Mouse (Mus musculus) brain, adult 2 months (tissue): ENCODE measurements at regions not wholly inside any gene's neighbourhood (a gene's known extent, or its start where the extent isn't known, plus 50 kb on each side); places are given as distances from the start of the nearest gene placed in this dataset.

ENCODE experiments used
- DNase-seq: peaks from one replicate; pipeline ENCODE4 v3.0.0; 2011; ENCODE audit warnings: low read depth, low spot score

DNA sequence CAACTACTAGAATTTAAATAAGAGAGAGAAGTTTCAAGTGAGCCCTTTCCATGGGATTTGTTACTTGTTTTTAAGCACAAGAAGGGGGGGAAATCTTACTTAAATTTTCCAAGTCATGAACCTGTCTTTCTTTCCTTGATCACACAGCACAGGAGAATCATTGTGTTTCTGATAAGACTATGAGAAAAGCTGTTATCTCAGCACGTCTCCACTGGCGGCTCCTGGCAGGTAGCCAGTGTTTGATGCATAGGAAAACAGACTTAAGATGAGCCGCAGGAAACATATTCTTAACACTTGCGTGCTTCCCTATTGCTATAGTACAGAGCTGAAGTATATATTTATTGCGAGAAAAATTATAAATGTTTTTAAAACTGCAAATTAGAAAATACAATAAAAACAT is 920.3 kb downstream of the Efna5 start:
- peak; percentile 11 for DNase-seq

DNA sequence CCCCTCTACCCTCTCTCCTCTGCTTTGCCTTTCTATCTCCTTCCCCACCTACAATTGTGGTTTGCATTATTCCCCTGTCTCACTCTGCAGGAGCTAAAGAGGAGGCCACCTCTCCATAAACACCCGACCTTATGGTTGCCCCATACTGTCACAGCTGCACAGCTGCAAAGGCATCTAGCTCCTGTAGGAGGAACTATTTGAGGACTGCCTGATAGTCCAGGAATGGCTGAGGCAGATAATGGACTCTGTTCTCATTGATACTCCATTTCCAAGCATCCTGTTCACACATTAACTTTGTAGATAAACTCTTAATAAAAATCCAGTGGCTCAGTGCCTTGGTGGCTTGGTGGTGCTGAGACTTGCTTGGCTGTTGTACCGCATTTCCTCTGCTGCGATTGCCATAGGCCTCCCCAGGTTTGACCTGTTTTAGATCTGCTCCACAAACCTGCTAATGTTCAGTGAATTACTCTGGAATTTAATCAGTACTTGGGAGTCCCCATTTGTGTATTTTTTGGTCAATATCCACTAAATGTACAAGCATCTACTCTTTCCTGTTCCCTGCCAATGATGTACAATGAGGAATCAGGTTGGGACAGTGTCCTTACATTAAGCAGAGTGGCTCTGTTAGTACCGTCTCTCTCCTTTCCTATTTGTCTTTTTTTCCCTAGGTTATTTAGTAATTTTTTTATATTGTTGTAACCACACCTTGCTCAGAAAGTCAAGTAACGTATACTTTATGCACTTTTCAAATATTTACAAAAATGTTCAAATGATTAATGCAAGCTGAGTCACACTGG is 920.9 kb downstream of the Efna5 start:
- no peak for DNase-seq

DNA sequence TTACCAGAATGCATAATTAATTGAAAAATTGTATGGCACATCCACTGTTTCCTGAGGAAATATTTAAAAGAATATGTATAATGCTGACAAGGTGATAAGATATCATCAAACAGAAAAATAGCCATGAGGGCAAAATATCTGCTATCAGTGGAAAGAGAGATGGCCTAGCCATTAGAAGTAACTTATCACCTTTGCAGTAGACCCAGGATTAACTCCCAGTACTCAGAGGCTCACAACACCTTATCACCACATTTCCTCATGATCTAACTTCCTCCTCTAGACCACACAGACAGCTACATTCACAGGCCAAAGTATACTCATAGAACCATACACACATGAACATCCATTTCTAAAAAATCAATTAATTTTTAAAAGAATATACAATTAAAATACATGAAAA is 963.4 kb downstream of the Efna5 start:
- DNase-seq: no peak

DNA sequence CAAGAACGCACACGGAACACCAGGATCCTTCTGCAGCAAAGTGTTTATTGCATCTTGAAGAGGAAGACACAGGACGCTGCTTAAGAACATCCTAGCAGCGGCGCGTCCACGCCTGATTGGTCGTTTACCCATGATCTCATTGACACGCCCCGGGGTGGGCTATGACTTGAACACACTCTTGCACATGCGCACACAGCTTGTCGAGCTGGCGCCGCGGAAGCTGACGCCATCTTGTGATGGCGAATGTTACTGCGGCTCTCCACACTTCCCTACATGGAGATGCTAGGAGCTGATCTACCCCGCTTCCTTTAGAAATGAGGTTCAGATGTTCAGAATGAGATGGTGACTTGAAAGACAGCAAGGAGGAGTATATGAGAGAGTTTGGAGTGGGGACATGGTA is 978.2 kb downstream of the Efna5 start:
- no peak for DNase-seq

DNA sequence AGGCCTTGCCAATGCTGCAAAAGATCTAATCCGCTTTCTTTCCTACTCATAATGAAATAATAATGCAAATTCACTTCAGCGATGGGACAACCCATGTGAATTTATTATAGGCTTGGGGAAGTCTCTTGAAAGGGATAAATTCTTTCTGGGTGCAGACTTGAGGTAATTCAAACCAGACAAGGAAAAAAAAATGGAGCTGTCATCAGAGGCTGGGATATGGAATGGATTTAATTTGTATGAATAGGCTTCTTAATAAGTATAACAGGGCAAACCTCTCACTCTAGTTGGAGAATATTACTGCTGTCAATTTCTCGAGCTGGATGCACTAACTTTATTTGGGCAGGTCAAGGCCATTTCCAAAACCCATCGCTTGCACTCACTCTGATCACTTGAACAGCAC is 990.5 kb downstream of the Efna5 start:
- DNase-seq: no peak

DNA sequence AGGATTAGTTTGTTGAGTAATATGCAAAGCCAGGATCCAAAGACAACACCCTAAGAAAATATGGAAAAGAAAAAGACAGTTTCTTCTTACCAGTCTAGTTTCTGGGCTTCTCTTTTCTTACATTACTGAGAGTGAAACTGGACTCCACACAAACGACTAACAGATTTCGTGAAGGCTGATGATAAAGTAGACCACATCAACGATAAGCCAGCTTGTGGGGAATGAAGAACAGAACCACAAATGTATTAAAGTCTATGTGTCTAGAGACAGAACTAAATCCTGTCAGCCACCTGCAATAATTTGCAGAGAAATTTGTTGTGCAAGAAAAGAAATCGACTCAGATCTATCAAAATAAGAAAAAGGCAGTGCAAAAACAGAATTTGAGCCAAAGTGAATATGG is 1015.0 kb downstream of the Efna5 start:
- DNase-seq: no peak

DNA sequence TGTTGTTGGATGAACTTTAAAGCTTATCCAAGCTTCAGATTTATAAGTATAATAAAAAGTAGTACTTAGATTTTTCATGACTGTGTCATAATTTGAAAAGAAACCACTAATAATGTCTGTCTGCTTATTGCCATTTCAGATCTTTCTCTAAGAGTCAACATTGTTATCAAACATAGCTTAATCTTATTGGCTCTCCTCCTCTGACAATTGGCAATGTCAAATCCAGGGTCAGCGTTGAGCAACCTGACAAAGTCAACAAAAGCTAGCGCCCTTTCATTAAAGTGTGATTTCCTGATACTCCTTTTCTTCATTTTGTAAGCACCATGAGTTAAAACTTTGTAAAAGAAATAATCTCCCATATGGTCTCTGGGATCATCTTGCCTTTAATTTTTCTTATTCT is 1018.7 kb downstream of the Efna5 start:
- DNase-seq: no peak

DNA sequence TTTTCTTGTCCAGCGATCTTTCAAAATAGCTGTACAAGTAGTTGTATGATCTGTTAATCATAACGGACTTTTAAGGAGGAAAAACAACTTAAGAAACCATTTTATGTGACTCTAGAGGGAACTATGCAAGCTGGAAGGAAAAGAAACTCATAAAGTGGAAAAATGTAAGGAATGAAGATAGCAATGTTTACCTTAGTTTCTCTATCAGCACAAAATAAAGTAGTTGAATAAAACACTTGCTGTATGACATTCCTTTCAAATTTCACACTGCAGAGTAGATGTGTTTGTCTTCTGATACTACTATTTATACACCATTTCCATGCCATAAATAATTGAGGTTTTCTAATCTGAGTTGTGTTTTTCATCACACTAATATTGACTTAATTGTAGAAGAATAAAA is 1043.6 kb downstream of the Efna5 start:
- no peak for DNase-seq

DNA sequence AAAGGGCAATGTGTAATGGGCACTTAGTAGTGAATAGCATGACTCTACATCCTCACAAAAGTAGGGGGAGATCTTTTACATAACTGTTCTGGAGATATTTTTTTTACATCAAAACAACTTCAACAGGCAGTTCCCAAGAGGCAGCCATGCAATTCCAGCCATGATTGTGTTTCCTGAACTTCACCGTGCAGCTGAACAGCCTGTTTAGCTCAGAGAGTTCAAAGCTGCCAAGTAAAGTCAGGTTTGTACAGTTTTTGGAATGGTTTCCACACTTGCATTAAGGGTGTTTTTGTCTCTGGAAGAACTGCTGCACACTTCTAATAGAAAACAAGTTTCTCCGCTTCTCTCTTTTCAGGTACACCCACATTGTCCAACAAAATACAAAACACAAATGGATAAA is 1065.6 kb downstream of the Efna5 start:
- no peak for DNase-seq

DNA sequence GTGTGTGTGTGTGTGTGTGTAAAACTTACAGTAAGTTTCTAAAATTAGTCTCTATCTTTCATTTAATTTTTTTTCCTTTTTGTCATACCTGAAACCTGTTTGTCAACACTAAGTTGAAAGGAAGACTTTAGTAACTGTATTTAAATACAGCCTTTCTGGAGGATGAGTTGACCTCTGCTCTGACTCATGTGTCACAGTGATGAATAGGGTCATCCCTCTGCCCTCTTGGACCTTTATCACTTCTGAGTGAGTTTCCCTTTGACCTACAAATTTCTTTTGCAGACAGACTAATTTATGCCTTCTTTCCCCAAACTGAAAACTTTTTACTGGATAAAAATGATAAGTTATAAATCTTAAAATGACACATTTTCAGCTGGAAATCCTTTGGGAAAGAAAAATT is 1112.8 kb downstream of the Efna5 start:
- no peak for DNase-seq

DNA sequence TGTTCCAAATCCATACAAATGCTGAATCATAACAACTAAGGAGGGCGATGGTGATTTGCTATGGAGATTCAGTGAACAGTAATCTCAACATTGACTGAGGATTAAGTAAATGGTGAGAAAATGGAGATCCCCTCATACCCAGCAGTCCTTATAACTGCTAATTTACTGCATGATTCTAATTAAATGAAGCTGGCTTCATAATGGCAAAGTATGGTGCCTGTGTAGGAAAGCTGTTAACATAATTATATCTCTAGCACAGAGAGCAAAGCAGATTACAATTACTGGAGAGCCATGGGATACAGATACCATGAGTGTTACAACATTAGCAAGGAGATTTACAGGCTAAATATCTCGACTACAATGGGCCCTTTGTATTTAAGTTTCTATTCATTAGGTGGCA is 1116.0 kb downstream of the Efna5 start:
- DNase-seq: no peak
